Mouse (Mus musculus) heart, adult 2 months (tissue): ENCODE measurements around the gene Hdac4. TPM values are rescaled to one million over a fixed set of nuclear protein-coding genes. Genes with fewer than 3 reads are reported as not detected.
A peak's percentile ranks its signal among the peaks of the same experiment; 100 is the strongest.

ENCODE experiments used
- DNase-seq, 2 experiments: peaks; one replicate each; pipeline ENCODE4 v3.0.0; 2021
- H3K27ac ChIP-seq: fragments of 200-600 bp; 2 replicates; pipeline ENCODE4 v1.8.1; 2022
- H3K27me3 ChIP-seq: fragments of 200-500 bp; 2 replicates; pipeline ENCODE4 v1.6.1; 2012; ENCODE audit warnings: mild to moderate bottlenecking, low read length, inconsistent platforms, mixed read lengths; ENCODE audit not compliant: control insufficient read depth, insufficient read depth
- H3K36me3 ChIP-seq: fragments of 200-500 bp; 2 replicates; pipeline ENCODE4 v1.6.1; 2012; ENCODE audit warnings: low read length, inconsistent platforms; ENCODE audit not compliant: control insufficient read depth, insufficient read depth
- H3K4me1 ChIP-seq: fragments of 200-500 bp; 2 replicates; pipeline ENCODE4 v1.6.1; 2011; ENCODE audit warnings: low read length; ENCODE audit not compliant: control insufficient read depth, insufficient read depth
- H3K4me3 ChIP-seq: fragments of 200-600 bp; 2 replicates; pipeline ENCODE4 v1.8.1; 2022
- H3K79me2 ChIP-seq: fragments of 200-500 bp; replicated peaks from 2 replicates; pipeline ENCODE4 v1.6.1; 2012; ENCODE audit warnings: mild to moderate bottlenecking, inconsistent platforms, low read length, moderate library complexity, mixed read lengths; ENCODE audit not compliant: control insufficient read depth, insufficient read depth
- H3K9ac ChIP-seq: fragments of 200-500 bp; 2 replicates; pipeline ENCODE4 v1.6.1; 2012; ENCODE audit warnings: low read depth, mild to moderate bottlenecking, control low read depth, inconsistent platforms, low read length, mixed read lengths
- CTCF ChIP-seq: fragments of 200-600 bp; IDR thresholded peaks from 2 replicates; pipeline ENCODE4 v1.8.1; 2022; ENCODE audit warnings: antibody characterized with exemption, mild to moderate bottlenecking, moderate library complexity
- EP300 ChIP-seq: fragments of 200-500 bp; IDR thresholded peaks from 2 replicates; pipeline ENCODE4 v1.6.1; 2011; ENCODE audit warnings: low read depth, low read length, control low read depth; ENCODE audit not compliant: insufficient read depth
- POLR2A ChIP-seq: fragments of 200-500 bp; IDR thresholded peaks from 2 replicates; pipeline ENCODE4 v1.6.1; 2011; ENCODE audit warnings: mild to moderate bottlenecking, low read depth, low read length, control low read depth; ENCODE audit not compliant: insufficient read depth
- WGBS: fragments of 180-500 bp; shearing (Covaris S2); methylation state at CpG from one replicate; pipeline ENCODE4 v1.1.7; 2018; 5-methylcytosine and 5-hydroxymethylcytosine counted together
- intact Hi-C: fragments of 180-260 bp; cut with DNase I; formaldehyde crosslinking; loops from one replicate; pipeline ENCODE4 v1.15.1; 2025
- polyA plus RNA-seq: library from polyadenylated mRNA; depleted of rRNA; stranded (reverse); fragments of >200 nt; gene quantifications from 2 replicates; pipeline ENCODE4 v1.2.3, GENCODE M21; 2012
- total RNA-seq, 2 experiments: library from RNA; stranded (reverse); gene quantifications; 2 replicates each; pipeline ENCODE4 v1.2.3; 2021

The Hdac4 gene
- total and polyA plus RNA-seq, 3 experiments, result 15.6 to 45.1 (median 41.3) TPM

DNA sequence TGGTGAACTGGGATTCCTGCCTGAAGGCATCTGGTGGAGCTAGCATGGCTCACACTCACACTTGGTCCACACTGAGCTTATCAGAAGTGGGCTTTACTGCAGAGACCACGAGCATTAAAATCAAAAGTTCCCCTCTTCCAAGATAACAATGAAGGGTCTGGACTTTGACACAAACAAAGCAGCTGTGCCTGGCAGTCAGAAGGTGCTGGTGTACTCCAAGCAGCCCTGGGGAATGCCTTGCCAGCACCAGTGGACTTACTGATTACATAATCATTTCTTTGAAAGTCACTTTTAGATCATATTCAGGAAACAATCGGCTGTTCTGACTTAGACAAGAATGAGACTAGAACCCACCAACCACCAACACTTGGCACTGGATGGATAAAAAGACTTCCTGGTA lies 140.3 kb downstream of the Hdac4 start:
- WGBS, result 5% methylated on average over 2 of the region's 2 CpGs
- Histone ChIP-seq H3K9ac (no peak overlapping the region), H3K27me3 (no peaks in the 10 kb centered on the region), H3K36me3 (no peaks in the 10 kb centered on the region; the same call in 1 of the 2 replicates), H3K4me1 (peaks cover 12% of the 10 kb centered on the region), H3K4me3 (no peak overlapping the region), H3K27ac (no peak overlapping the region), H3K79me2 (no peaks in the 10 kb centered on the region; the same call in 1 of the 2 replicates)
- intact Hi-C loops, result no loop called here
- TF ChIP-seq EP300 (no peak), CTCF (no peak), POLR2A (no peak)
- no peak for DNase-seq

DNA sequence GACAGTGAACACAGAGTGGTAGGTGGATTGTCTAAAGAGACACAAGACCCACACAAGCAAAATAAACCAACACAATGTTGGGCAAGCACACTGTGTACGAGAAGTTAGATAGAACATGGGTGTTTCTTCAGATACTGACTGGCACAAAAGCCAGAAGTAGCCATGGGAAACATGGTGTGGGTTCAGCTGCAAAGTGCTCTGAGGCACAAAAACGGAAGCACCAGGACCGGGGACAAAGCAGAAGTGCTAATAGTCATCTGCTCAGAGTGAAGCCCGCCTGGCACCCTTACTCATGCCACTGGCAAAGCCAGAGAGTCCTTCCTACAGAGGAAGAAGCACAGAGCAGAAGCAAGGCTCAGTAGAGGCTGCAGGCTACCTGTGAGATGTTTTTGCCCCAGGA lies 143.3 kb downstream of the Hdac4 start:
- Histone ChIP-seq H3K4me3 (no peak overlapping the region), H3K9ac (no peak overlapping the region), H3K36me3 (peaks cover 8% of the 10 kb centered on the region), H3K79me2 (no peaks in the 10 kb centered on the region; the same call in 1 of the 2 replicates), H3K27ac (no peak overlapping the region), H3K27me3 (no peaks in the 10 kb centered on the region), H3K4me1 (peaks cover 23% of the 10 kb centered on the region)
- no peak for TF ChIP-seq POLR2A
- no peak for TF ChIP-seq CTCF
- TF ChIP-seq EP300, result no peak
- WGBS, result 81% methylated on average over 4 of the region's 4 CpGs
- peak in 1 of 2 experiments; percentile 59 for DNase-seq
- intact Hi-C loops, result no loop called here

DNA sequence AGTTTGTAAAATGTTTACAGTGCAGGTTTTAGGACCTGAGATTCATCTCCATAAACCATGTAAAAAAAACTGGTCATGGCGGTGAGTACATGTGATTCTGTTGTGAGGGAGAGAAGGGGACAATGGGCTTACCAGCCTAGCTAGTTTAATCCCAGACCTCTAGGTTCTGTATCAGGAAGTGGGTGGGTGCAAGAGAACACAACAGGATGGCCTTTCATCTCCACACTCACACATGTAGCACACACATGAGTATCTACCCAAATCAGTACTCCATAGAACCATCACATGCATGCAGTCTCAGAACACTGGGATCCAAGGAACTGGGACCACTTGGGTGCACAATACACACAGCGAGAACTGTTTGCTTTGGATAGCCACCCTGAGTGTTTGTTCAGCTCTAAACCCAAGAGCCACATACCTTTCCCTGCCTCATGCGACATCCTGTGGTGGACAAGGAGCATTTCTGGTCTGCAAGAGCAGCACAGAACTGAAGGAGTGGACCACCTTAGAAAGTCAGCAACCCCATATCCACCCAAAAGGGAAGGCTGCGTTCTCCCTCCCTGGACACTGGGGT lies 143.9 kb downstream of the Hdac4 start:
- no peak overlapping the region for H3K4me3 ChIP-seq
- no peak for DNase-seq
- WGBS, result 83% methylated on average over 4 of the region's 4 CpGs
- no peak for TF ChIP-seq POLR2A
- TF ChIP-seq CTCF, result peak; percentile 14; the same call in 1 of the 2 replicates
- intact Hi-C loops, result no loop called here
- no peak overlapping the region for H3K27ac ChIP-seq
- peaks cover 24% of the 10 kb centered on the region for H3K4me1 ChIP-seq
- H3K9ac ChIP-seq, result no peak overlapping the region
- no peaks in the 10 kb centered on the region for H3K27me3 ChIP-seq
- H3K36me3 ChIP-seq, result peaks cover 8% of the 10 kb centered on the region
- no peaks in the 10 kb centered on the region; the same call in 1 of the 2 replicates for H3K79me2 ChIP-seq

DNA sequence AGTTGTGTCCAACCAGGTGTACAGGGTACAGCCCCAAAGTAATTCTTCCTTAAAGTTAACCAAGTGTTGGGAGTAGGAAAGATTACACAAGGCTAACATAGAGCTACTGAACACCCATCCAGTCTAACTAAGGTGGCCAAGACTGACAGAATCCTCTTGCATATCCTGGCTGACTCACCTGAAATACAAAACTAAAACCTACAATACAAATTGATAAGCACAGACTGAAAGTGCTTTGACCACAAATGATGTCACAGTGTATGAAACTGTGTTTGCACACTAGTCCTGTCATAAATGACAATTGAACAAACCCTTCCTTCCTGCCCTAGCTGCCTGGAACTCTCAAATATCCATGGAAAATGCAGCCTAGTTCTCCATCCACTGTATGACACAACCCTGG lies 144.5 kb downstream of the Hdac4 start:
- Histone ChIP-seq H3K27ac (no peak overlapping the region), H3K36me3 (peaks cover 8% of the 10 kb centered on the region), H3K79me2 (no peaks in the 10 kb centered on the region; the same call in 1 of the 2 replicates), H3K27me3 (no peaks in the 10 kb centered on the region), H3K4me3 (no peak overlapping the region), H3K4me1 (peaks cover 27% of the 10 kb centered on the region), H3K9ac (no peak overlapping the region)
- TF ChIP-seq POLR2A, result no peak
- TF ChIP-seq EP300, result no peak
- no peak for TF ChIP-seq CTCF
- intact Hi-C loops, result no loop called here
- no peak for DNase-seq

DNA sequence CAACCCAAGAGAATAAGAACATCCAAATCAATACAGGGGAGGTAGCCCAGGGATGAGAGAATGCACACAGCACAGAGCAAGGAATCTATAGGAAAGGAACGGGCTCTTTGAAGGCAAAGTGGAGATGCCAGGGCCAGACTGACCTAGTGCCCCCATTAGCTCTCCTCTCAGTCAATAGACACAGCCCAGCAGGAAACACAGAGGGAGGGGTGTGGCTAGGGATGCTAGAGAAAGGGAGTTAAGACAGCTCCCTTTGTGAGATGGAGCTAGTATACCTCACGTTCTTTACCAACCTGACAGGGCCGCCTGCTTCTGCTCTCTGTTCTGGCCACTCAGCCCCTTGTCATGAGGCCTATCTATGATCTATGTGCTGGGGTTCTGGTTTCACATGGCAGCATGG lies 144.9 kb downstream of the Hdac4 start:
- peaks cover under 1% of the 10 kb centered on the region; the same call in 1 of the 2 replicates for H3K79me2 ChIP-seq
- no peaks in the 10 kb centered on the region for H3K27me3 ChIP-seq
- no peak overlapping the region for H3K4me3 ChIP-seq
- H3K4me1 ChIP-seq, result peaks cover 30% of the 10 kb centered on the region
- peaks cover 9% of the 10 kb centered on the region for H3K36me3 ChIP-seq
- TF ChIP-seq POLR2A, result no peak
- TF ChIP-seq CTCF, result no peak
- TF ChIP-seq EP300, result no peak
- H3K27ac ChIP-seq, result no peak overlapping the region
- intact Hi-C loops, result no loop called here
- no peak for DNase-seq
- H3K9ac ChIP-seq, result no peak overlapping the region
- WGBS, result 73% methylated on average over 3 of the region's 3 CpGs

DNA sequence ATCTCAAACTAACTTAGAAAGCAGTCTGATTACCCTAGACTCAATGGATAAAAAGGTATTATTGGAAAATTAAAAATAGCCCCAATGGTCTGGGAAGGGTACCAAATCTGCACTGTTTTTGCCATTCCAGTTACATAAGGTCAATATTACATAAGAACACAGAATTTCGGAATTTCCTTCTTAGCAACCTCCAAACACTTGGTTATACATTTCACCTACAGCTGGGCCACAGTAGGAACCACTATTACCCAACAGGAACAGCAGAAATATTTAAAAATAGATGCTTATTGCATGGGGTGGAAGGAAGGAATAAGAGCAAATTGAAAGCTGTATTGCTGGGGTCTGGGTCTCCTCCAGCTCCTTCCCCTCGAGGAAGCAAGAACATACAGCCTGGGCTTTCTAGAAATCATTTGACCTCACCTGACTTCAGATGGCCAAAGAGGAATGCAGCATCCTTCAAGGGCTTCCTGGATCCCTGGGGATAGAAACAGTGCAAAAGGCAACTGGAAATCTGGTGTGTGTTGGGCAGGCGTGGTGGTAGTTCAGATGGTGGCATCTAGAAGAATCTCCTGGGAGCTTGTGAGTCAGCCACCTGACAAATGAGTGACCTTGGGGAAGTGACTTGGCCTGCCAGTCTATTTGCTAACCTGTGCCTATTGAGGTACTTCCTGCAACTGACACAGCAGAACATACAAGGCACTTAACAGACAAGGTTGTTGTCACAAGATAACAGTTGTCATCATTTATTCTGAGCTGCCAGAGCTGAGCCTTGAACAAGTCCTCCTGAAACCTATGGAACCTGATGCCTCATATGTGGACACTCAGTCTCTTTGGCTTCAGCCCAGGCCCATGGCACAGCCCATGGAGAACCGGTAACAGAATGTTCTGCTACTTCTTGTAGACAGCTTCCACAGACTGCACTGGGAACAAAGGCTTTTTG lies 146.8 kb downstream of the Hdac4 start:
- peak; percentile 26 to 30 for DNase-seq
- Histone ChIP-seq H3K4me1 (peaks cover 30% of the 10 kb centered on the region), H3K79me2 (peaks cover 2% of the 10 kb centered on the region; the same call in 1 of the 2 replicates), H3K9ac (no peak overlapping the region), H3K27ac (peak overlapping the region; percentile 53), H3K4me3 (no peak overlapping the region), H3K27me3 (no peaks in the 10 kb centered on the region), H3K36me3 (peaks cover 20% of the 10 kb centered on the region)
- intact Hi-C loops, result no loop called here
- WGBS, result 52% methylated on average over 4 of the region's 4 CpGs
- TF ChIP-seq CTCF, result no peak
- TF ChIP-seq EP300, result no peak
- no peak for TF ChIP-seq POLR2A
